In genomic region chr6:134219358-134219757, GRCm38 (mm10) we compare ENCODE assay signal across 8 mouse cellular contexts.
DNase-seq lines count a peak whose midpoint lies in the region; ATAC-seq and TF ChIP-seq lines count a peak whose summit lies in the region.

No protein-coding gene starts in this region.

- H3K9me3 ChIP-seq in lung, postnatal 0 days (ENCODE audit: low read length): no peaks in the 10 kb centered on the region

- H3K9ac ChIP-seq in lung, postnatal 0 days (replicated peaks; ENCODE audit: low read depth): no peak overlapping the region

- no peak overlapping the region for H3K27ac ChIP-seq in lung, postnatal 0 days (ENCODE audit: low read length)

- no peak for TF ChIP-seq CTCF in lung, postnatal 0 days (IDR thresholded peaks at IDR 0.05)
- TF ChIP-seq CTCF in lung, adult 2 months (IDR thresholded peaks at IDR 0.05; ENCODE audit: insufficient read depth, low read length): no peak

- H3K36me3 ChIP-seq in lung, postnatal 0 days (ENCODE audit: insufficient read depth, low read length): no peaks in the 10 kb centered on the region

- no peak overlapping the region for H3K4me2 ChIP-seq in lung, postnatal 0 days (replicated peaks; ENCODE audit: low read depth, low read length)

- TF ChIP-seq EP300 in lung, postnatal 0 days (IDR thresholded peaks at IDR 0.05): no peak

- intact Hi-C loops in gastrocnemius, postnatal 36 days (cut with DNase I): no loop called here

- no peak for TF ChIP-seq POLR2A in lung, adult 2 months (IDR thresholded peaks at IDR 0.05; ENCODE audit: borderline replicate concordance, extremely low read depth, low read depth, low read length)

- ATAC-seq in lung, postnatal 0 days: no peak

- H3K4me1 ChIP-seq in lung, postnatal 0 days (ENCODE audit: insufficient read depth, low read depth, low read length): peaks cover 13% of the 10 kb centered on the region; the same call in 1 of the 2 replicates
- H3K4me1 ChIP-seq in lung, adult 2 months (ENCODE audit: control insufficient read depth, insufficient read depth, low read length): peaks cover 11% of the 10 kb centered on the region; the same call in 1 of the 2 replicates

- DNase-seq in adrenal gland, postnatal 10 days: peak; percentile 62
- DNase-seq in adrenal gland, adult 8-10 months: no peak
- DNase-seq in lung, postnatal 0 days (ENCODE audit: low spot score): peak; percentile 69
- DNase-seq in lung, adult 2 months: no peak
- peak; percentile 54 to 63 for DNase-seq in layer of hippocampus, adult 8-10 months (ENCODE audit: low spot score in 2 of 2)
- DNase-seq in right cerebral cortex, postnatal 14 days: peak; percentile 63
- no peak for DNase-seq in gastrocnemius, postnatal 36 days
- no peak for DNase-seq in embryo, embryonic 9.5 days (ENCODE audit: extremely low spot score)

- WGBS in lung, postnatal 0 days: 19% methylated on average over 6 of the region's 6 CpGs
- WGBS in lung, adult 2 months: 32% methylated on average over 6 of the region's 6 CpGs

- H3K27me3 ChIP-seq in lung, postnatal 0 days (replicated peaks; ENCODE audit: insufficient read depth, low read length): no peaks in the 10 kb centered on the region

- H3K4me3 ChIP-seq in lung, postnatal 0 days (ENCODE audit: low read depth, low read length): no peak overlapping the region
- no peak overlapping the region for H3K4me3 ChIP-seq in lung, adult 2 months (replicated peaks; ENCODE audit: extremely low read depth, low read depth, low read length)

Comparison
In these comparisons a context has a peak if more than half of its experiments do, and no peak if none do; other contexts are left out.
1. DNase-seq: peak in adrenal gland, postnatal 10 days (single experiment), lung, postnatal 0 days (single experiment), layer of hippocampus, adult 8-10 months (2 of 2) and right cerebral cortex, postnatal 14 days (single experiment); none in adrenal gland, adult 8-10 months (single experiment), lung, adult 2 months (single experiment), gastrocnemius, postnatal 36 days (0 of 2) and embryo, embryonic 9.5 days (single experiment).